ENCODE assay signal across 10 mouse cellular contexts in genomic region chr5:111772127-111772526, GRCm38 (mm10). TPM values are rescaled to one million over a fixed set of nuclear protein-coding genes. Genes with fewer than 3 reads are reported as not detected.
DNase-seq lines count a peak whose midpoint lies in the region; ATAC-seq and TF ChIP-seq lines count a peak whose summit lies in the region.
"Had no signal": no experiment of that assay in that cellular context is flagged by ENCODE, and none has a peak within 500 bp of the region (broad histone marks: within the 10 kb centered on the region; RNA-seq: fewer than 3 reads in every experiment).

No protein-coding gene starts in this region.

- TF ChIP-seq POLR2A in heart, adult 2 months (IDR thresholded peaks at IDR 0.05; ENCODE audit: insufficient read depth, low read depth, low read length), result no peak

- H3K9ac ChIP-seq in heart, adult 2 months (ENCODE audit: low read depth, low read length), result no peak overlapping the region
- H3K9ac ChIP-seq in lung, postnatal 0 days (replicated peaks; ENCODE audit: low read depth), result no peak overlapping the region
- no peak overlapping the region for H3K9ac ChIP-seq in stomach, embryonic 15.5 days

- no peak for TF ChIP-seq EP300 in heart, adult 2 months (IDR thresholded peaks at IDR 0.05; ENCODE audit: insufficient read depth, low read depth, low read length)
- no peak for TF ChIP-seq EP300 in lung, postnatal 0 days (IDR thresholded peaks at IDR 0.05)

- H3K4me2 ChIP-seq in lung, postnatal 0 days (replicated peaks; ENCODE audit: low read depth, low read length), result no peak overlapping the region
- H3K4me2 ChIP-seq in stomach, embryonic 15.5 days, result no peak overlapping the region

- ATAC-seq in lung, postnatal 0 days, result no peak
- no peak for ATAC-seq in stomach, embryonic 15.5 days (ENCODE audit: insufficient read depth, low FRiP score, low read depth)

- no peak overlapping the region for H3K4me3 ChIP-seq in heart, embryonic 10.5 days
- H3K4me3 ChIP-seq in heart, adult 2 months, result no peak overlapping the region
- no peak overlapping the region for H3K4me3 ChIP-seq in lung, postnatal 0 days (ENCODE audit: low read depth, low read length)
- H3K4me3 ChIP-seq in limb, embryonic 10.5 days, result no peak overlapping the region
- H3K4me3 ChIP-seq in stomach, embryonic 15.5 days (replicated peaks), result no peak overlapping the region

- intact Hi-C loops in heart, adult 2 months (cut with DNase I), result no loop called here

- H3K9me3 ChIP-seq in heart, embryonic 10.5 days, result no peaks in the 10 kb centered on the region
- no peaks in the 10 kb centered on the region for H3K9me3 ChIP-seq in lung, postnatal 0 days (ENCODE audit: low read length)
- no peaks in the 10 kb centered on the region for H3K9me3 ChIP-seq in limb, embryonic 10.5 days (replicated peaks)
- H3K9me3 ChIP-seq in stomach, embryonic 15.5 days, result no peaks in the 10 kb centered on the region

- no peak for DNase-seq in heart, embryonic 10.5 days (ENCODE audit: low spot score)
- no peak for DNase-seq in heart, adult 2 months
- DNase-seq in lung, postnatal 0 days (ENCODE audit: low spot score), result no peak
- no peak for DNase-seq in lung, postnatal 14 days
- DNase-seq in limb, embryonic 10.5 days (ENCODE audit: low spot score), result no peak
- DNase-seq in layer of hippocampus, adult 11-12 months (ENCODE audit: low spot score), result no peak
- DNase-seq in frontal cortex, postnatal 14 days (ENCODE audit: low spot score in 2 of 2), result no peak
- DNase-seq: lung, adult 18-20 months had no signal

- peaks cover 17% of the 10 kb centered on the region for H3K27me3 ChIP-seq in heart, embryonic 10.5 days (ENCODE audit: insufficient read depth, poor library complexity, severe bottlenecking)
- H3K27me3 ChIP-seq in heart, adult 2 months (ENCODE audit: control insufficient read depth, insufficient read depth, low read length), result no peaks in the 10 kb centered on the region
- no peaks in the 10 kb centered on the region for H3K27me3 ChIP-seq in lung, postnatal 0 days (replicated peaks; ENCODE audit: insufficient read depth, low read length)
- H3K27me3 ChIP-seq in limb, embryonic 10.5 days (ENCODE audit: low read depth, poor library complexity, severe bottlenecking), result peaks cover 22% of the 10 kb centered on the region
- H3K27me3 ChIP-seq in stomach, embryonic 15.5 days (replicated peaks), result no peaks in the 10 kb centered on the region

- WGBS in heart, embryonic 10.5 days, result 33% methylated on average over 8 of the region's 8 CpGs
- WGBS in heart, adult 2 months, result 45% methylated on average over 8 of the region's 8 CpGs
- 43% methylated on average over 8 of the region's 8 CpGs for WGBS in lung, postnatal 0 days
- 44% methylated on average over 8 of the region's 8 CpGs for WGBS in limb, embryonic 10.5 days
- WGBS in stomach, embryonic 15.5 days, result 31% methylated on average over 8 of the region's 8 CpGs

- no peak for TF ChIP-seq CTCF in heart, adult 2 months (IDR thresholded peaks at IDR 0.05)
- TF ChIP-seq CTCF in lung, postnatal 0 days (IDR thresholded peaks at IDR 0.05), result no peak

- H3K36me3 ChIP-seq in heart, embryonic 10.5 days, result no peaks in the 10 kb centered on the region
- no peaks in the 10 kb centered on the region for H3K36me3 ChIP-seq in heart, adult 2 months (ENCODE audit: control insufficient read depth, insufficient read depth, low read length)
- H3K36me3 ChIP-seq in lung, postnatal 0 days (ENCODE audit: insufficient read depth, low read length), result no peaks in the 10 kb centered on the region
- no peaks in the 10 kb centered on the region for H3K36me3 ChIP-seq in limb, embryonic 10.5 days
- H3K36me3 ChIP-seq in stomach, embryonic 15.5 days, result no peaks in the 10 kb centered on the region

- no peaks in the 10 kb centered on the region for H3K79me2 ChIP-seq in heart, adult 2 months (replicated peaks; ENCODE audit: control insufficient read depth, insufficient read depth, low read length)

- H3K27ac ChIP-seq in heart, embryonic 10.5 days, result peak overlapping the region; percentile 75
- no peak overlapping the region for H3K27ac ChIP-seq in heart, adult 2 months
- H3K27ac ChIP-seq in lung, postnatal 0 days (ENCODE audit: low read length), result peak overlapping the region; percentile 9; the same call in 1 of the 2 replicates
- peak overlapping the region; percentile 80 for H3K27ac ChIP-seq in limb, embryonic 10.5 days
- H3K27ac ChIP-seq in stomach, embryonic 15.5 days, result peak overlapping the region; percentile 28; the same call in 1 of the 2 replicates

- peaks cover 45% of the 10 kb centered on the region for H3K4me1 ChIP-seq in heart, embryonic 10.5 days
- peaks cover 1% of the 10 kb centered on the region for H3K4me1 ChIP-seq in heart, adult 2 months (ENCODE audit: control insufficient read depth, insufficient read depth, low read length)
- peaks cover 6% of the 10 kb centered on the region; the same call in 1 of the 2 replicates for H3K4me1 ChIP-seq in lung, postnatal 0 days (ENCODE audit: insufficient read depth, low read depth, low read length)
- peaks cover 71% of the 10 kb centered on the region for H3K4me1 ChIP-seq in limb, embryonic 10.5 days
- H3K4me1 ChIP-seq in stomach, embryonic 15.5 days, result peaks cover 9% of the 10 kb centered on the region

RNA-seq across cellular contexts. Expression of gene Gm26897, which starts 38.4 kb away (rescaled TPM):
- not detected in 2 replicates for polyA plus RNA-seq in heart, embryonic 10.5 days (2016; fragmentation: Nextera tagmentation; extraction: Ambion mirVana)
- total RNA-seq in heart, adult 2 months (2021), result not detected
- not detected in 2 replicates for polyA plus RNA-seq in heart, adult 2 months (2012; rRNA removed)
- polyA plus RNA-seq in lung, postnatal 0 days (2015; fragmentation: Nextera tagmentation; extraction: Ambion mirVana), result not detected in 2 replicates
- polyA plus RNA-seq in limb, embryonic 10.5 days (2016; fragmentation: Nextera tagmentation; extraction: Ambion mirVana), result not detected in 2 replicates
- polyA plus RNA-seq in stomach, embryonic 15.5 days (2015; fragmentation: Nextera tagmentation; extraction: Ambion mirVana), result not detected in 2 replicates
- total RNA-seq: gastrocnemius, postnatal 4 days had no signal
